Mouse (Mus musculus) cerebellum, postnatal 25 days (tissue): Measurements from ENCODE around the gene Pfkfb3.

Source experiments
- DNase-seq, 2 experiments: peaks; one replicate each; pipeline ENCODE4 v3.0.0; 2021; ENCODE audit warnings: mixed read lengths in 2 of 2

The Pfkfb3 gene

DNA sequence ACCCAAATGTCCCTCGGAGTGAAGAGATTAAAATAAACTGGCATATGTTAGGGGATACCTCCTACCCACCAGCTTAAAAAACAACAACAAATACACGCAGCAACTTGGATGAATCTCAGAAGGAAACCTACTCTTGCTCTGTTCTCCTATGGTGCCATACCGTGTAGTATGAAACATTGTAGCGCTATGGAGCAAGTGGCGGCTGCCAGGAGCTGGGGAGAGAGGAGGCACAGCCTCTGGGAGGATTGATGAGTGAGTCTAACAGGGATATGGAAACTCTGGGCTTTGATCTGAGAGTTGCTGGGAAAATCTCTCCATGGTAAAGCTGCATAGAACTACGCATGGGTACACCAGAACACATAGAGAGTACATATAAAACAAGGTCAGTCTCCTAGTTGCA, 126.3 kb downstream of the Pfkfb3 start:
- no peak for DNase-seq

DNA sequence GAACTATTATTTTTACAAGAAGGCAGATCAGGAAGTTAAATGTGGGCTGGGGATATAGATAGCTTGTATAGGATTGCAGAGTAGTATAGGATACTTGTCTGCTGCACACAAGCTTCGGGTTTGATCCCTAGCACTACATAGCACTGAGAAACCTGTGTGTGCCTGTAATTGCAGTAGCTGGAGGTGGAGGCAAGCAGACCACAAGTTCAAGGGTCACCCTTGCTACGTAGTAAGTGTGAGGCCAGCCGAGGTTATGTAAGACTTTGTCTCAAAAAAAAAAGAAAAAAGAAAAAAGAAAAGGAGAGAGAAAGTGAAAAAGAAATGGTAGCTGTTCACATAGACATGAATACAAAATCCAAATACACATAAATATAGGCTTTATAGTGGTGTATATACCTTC, 127.5 kb downstream of the Pfkfb3 start:
- DNase-seq: no peak

GRCm38 (mm10) chr2:11425421-11426131, 128.3 kb downstream of the Pfkfb3 start:
- DNase-seq: no peak

DNA sequence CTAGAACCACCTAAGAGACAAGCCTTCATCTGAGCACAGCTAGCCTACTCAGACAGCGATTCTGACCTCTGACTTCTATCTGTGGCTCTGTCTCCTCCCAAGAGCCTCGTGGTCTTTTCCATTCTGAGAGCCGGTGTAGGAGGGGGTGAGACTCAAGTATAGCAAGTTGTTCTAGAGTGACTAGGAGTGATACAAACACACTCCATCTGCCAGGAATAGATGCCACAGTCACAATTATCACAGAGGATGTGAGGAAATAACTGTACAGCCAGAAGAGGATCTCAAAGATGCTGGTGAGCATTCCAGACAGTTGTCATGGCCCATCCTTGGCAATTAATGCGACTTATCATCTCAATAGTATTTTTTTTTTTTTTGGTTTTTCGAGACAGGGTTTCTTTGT, 129.6 kb downstream of the Pfkfb3 start:
- no peak for DNase-seq

DNA sequence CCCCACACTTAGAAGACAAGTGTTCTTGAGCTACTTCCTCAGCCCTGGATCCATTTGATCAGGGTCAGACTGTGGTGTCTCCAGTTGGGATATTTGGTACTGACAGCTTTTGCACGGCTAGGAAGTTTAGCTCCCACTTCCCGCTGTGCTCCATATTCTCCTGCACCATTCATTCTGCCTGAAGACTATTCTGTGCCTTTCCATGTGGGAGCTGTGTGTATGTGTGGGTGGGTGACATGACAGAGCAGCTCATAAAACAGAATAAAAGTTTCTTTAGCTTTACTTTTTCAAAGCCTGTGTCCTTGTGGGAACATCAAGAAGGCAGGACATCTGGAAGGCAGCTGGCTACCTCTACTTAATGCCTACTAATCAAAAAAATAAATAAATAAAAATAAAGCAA, 130.5 kb downstream of the Pfkfb3 start:
- DNase-seq: no peak

- DNase-seq: no peak
Observed at GRCm38 (mm10) chr2:11422384-11422783, 131.5 kb downstream of the Pfkfb3 start.
